Mouse (Mus musculus) lung, postnatal 36 days (tissue): ENCODE results near the gene Phf10.
"Not testable (repeated sequence)": the region's sequence is repeated elsewhere in the genome, so short reads cannot be mapped to it uniquely, and the experiment has no call there.

ENCODE experiments used
- DNase-seq: peaks from one replicate; pipeline ENCODE4 v3.0.0; 2022; ENCODE audit warnings: mixed read lengths

The Phf10 gene

DNA sequence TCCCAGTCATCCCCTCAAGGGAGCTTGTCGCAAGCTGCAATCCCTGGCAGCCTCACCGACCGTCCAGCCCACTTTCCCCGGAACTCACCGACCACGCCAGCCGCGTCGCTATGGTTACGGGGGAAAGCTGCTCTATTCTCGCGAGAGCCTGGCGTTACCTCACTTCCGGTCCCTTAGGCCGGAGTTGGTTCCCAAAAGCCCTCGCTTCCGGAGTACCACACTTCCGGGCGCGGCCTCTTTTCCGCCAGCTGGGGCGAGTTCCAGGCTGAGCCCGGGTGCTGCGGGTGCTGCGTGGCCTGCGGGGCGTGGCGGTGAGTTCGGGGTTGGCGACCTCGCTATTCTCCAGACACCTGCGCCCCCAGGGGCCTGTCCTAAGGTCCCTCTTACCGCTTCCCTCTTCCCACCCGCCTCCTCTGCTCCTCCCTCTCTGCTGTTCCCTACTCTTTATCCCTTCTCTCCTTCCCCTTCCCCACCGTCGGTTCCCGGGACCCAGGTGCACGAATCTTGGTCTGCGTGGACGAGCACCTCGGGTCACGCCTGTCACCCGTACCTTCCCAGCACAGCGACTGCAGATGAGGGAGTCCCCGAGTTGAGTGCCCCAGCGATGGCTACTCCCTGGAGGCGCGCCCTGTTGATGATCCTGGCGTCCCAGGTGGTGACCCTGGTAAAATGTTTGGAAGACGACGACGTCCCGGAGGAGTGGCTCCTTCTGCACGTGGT lies 17.9 kb downstream of the Phf10 start, which contains the start of the genes Wdr27 and 1600012H06Rik:
Gene Wdr27, minus strand, starts transcription at position 150 of the 720 bp plus-strand sequence.
Gene 1600012H06Rik, plus strand, starts transcription at position 176 of the 720 bp plus-strand sequence.
- DNase-seq, result peak; percentile 99

DNA sequence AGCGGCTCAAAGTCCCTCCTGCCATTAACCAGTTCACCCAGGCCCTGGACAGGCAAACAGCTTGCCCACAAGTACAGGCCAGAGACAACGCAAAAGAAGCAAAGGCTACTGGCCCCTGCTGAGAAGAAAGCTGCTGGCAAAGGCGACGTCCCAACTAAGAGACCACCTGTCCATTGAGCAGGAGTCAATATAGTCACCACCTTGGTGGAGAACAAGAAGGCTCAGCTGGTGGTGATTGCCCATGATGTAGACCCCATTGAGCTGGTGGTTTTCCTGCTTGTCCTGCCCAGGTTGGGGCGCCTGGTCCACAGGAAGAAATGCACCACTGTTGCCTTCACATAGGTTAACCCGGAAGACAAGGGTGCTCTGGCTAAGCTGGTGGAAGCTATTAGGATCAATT lies 18.9 kb downstream of the Phf10 start:
- not testable (repeated sequence) for DNase-seq

DNA sequence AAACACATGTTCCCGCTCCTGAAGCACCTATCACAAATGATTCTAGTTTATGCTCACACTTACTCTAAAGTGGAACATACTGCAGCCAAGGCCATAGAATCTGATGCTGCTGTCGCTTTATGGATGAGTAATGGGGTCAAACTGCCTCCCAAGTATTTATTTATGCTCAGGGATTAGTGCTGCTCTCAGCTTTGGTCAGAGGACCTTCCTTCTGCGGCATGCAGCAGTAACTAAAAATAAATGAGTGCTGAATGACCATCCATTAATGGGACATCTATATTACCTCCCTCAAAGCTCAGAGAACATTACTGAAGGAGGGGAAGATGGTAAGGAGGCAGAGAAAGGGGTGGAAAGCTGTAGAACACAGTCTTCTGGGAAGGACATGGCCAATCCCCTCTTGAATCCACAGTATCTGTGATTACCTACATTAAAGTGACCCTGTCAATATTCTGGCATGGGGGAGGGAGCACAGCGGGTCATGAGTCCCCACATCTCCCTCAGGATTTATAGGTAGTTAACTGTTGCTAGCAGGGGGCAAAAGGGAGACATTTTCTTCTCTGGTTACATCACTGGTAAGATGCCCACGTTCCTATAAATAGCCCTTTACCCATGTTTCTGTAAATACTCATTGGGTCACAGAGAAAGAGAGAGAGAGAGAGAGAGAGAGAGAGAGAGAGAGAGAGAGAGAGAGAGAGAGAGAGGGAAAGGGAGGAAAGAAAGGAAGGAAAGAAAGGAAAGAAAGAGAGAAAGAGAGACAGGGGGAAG lies 25.1 kb downstream of the Phf10 start:
- DNase-seq, result no peak

DNA sequence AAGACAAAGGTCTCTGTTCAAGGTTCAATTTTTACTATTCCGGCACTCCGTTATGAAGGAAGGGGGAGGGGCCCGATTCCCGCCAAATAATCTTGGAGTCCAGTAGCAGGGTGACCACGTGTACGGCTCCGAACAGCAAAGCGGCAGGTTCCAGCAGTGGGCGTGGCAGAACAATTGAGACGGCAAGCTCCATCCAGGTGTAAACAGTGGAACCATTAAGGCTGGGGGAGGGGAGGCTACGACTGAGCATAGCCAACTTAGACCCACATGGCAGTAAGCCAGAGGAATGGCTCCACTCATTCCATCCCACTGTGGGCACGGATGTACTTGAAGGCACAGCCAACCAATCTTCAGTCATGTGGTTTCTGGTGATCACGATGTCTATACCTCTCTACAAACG lies 25.8 kb downstream of the Phf10 start:
- not testable (repeated sequence) for DNase-seq

DNA sequence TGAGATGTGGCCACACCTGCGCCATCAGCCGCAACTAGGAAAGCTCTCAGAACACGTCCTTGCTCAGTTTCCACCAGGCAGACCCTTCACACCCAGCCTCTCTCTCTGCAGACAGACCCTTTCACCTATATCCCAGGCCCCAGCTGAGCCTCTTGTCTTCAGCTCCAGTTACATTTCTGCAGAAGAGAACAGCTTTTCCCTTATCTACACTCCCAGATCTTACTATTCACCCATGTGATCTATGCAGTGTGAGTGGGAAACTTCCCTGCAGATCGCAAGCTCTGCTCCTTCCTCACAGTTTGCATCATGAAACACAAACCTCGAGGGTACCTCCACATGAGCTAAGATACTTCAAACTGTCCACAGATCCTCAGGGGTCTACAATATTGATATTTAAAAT lies 29.6 kb downstream of the Phf10 start:
- no peak for DNase-seq

DNA sequence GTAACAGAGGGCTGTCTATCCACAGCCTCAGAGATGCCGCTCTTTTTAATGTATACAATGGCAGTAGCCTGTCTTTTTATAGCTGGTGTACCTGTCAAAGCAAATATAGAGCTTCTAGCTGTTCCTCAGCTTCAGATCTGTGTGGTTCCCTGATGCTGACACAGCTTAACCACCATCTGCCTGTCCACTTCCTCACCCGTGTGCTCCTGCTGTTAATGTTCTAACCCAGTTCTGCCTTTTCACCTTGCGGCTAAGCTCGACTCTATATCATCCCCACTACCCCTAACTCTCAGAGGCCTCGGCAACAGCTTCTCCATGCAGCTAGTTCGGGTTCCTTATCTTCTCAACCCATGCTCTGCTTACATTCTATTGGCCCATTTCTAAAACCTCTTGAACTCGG lies 30.4 kb downstream of the Phf10 start:
- DNase-seq, result no peak

DNA sequence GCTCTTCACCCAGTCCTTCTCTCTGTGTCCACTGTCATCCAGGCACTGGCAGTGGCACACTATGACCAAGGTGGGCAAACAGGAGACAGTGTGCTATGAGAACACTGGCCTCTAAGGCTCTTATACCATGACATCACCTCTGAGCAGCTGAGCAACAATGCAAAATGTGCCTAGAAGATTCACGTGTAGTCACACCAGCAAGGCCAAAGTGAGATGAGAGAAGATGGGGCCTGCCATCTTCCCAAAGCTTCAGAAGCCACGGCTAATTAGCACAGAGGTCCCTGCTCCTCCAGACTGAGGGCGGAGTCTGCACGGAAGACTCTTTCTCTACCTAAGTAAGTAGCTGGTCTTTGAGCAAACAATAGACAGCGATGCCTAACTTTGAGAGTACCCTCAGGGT lies 32.4 kb downstream of the Phf10 start:
- DNase-seq, result no peak

DNA sequence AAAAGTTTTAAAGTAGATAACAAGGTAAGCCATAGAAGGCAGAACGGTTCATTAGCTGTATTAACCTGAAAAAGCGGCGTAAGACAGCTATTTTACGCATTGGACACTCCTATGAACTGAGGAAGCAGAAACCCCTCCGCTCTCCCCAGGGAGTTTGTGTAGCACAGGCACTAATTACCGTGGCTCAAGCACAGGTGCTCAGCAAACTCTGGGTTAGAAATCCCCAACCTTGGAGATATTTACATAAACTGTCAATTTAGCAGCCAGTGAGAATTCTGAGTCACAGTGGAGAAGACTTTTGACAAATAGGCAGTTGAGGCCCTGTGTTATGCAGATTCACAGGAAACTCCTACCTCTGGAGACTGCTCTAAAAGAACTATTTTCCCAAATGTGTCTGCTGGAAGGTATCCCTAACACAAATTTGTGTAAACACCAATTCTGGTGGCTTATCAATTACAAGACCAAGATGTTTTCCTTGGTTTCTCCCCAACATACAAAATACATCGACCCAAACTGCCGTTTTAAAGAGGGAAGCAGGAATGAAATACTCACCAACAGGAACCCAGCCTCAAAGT lies 33.3 kb downstream of the Phf10 start:
- DNase-seq, result no peak

DNA sequence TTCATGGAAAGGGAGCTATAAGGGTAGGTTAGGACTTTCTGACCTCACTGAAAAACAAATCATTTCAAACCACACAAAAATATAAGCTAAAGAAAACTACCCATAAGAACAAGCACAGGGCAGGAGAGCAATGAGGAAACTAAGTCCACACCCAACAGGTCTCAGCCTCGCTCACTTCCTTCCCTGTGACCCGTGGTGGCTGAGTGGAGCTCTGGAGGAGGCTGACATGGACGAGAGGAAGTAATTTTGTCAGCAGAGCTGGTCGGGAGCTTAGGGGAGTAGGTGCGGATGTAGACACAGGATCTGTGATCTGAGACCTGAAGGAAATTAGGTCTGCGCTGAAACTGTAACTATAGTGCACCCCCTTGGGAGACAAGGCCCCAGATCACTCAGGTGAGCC lies 39.5 kb downstream of the Phf10 start:
- DNase-seq, result no peak

DNA sequence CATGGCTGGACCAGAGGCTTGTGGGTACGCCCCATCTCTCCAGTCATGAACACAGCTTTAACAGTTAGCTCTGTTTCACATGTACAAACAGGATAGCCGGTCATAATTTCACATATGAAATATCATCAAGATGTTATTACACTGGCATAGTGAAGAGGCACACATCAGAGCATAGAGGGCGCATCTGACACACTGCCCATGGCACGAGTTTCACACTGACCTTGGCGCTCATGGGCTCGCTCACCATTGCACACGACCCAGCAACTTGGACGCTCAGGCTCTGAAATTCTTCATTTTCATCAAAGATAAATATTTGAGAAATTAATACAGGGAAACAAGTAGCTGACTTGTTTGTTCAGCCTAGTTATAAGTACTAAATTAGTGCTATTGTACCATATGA lies 43.2 kb downstream of the Phf10 start:
- no peak for DNase-seq

DNA sequence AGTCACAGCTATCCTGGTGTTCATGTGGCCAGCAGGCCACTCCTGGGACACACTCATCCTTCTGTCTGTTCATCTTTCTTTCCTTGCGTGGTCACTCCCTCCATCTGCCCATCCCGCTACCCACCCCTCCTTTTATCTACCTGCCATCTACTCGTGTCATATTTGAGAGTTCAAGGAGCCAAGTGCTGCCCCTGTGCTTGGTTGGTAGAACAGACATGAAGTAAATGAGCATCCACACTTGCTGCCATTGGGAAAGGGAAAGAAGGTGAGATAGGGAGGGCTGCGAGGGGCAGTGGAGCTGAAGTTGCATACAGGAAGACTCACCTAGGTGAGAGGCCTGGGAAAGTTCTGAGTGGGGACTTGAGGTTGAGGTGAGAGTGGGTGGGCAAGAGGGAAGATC lies 46.7 kb downstream of the Phf10 start:
- DNase-seq, result no peak

DNA sequence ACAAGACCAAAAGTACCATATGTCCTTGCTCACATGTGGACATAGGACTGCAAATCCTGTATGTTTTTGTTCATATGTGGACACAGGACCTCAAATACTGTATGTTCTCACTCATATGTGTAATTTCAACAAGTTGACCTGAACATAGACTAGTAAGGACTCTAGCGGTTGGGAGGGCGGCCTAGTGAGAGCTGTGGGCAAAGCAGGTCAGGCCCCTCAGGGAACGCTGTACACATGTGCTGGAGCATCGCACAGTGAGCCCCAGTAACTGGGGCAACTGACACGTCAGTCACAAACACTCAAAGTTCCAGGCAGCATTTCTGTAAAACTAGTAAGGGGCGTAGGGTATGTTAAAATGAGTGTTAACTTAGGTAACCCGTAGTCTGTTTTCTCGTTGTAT lies 48.1 kb downstream of the Phf10 start:
- no peak for DNase-seq

DNA sequence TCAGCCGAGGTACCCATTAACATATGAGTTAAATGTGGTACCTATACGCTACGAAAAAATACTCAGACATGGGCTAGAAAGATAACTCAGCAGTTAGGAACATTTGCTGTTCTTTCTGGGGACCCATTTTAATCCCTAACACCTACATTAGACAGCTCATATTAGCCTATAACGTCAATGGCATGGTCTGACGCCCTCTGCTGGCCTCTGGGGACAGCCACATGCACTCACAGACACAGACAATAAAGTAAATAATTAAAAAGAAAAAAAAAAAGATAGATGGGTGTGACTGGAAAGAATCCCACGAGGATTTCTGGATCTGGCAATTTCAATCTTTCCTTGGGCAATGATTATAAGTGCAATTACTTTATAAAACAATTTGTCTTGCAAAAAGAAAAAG lies 48.7 kb downstream of the Phf10 start:
- no peak for DNase-seq

DNA sequence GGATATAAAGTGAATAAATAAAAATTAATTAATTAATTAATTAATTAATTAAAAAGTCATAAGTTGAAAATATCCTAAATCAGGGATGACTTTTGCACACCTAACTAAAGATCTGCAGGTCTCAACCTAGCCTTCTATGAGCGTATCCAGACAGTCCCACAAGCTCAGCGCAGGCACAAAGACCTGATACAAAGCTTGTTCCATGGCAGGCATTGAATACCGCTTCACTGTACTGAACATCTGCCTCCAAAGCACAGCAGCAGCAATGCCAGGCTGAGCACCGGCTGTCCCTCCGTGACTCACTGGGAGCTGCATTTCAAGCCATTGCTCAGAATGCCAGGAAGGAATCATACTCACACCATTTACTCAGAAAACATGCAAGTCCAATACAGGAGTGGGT lies 50.3 kb downstream of the Phf10 start:
- no peak for DNase-seq

DNA sequence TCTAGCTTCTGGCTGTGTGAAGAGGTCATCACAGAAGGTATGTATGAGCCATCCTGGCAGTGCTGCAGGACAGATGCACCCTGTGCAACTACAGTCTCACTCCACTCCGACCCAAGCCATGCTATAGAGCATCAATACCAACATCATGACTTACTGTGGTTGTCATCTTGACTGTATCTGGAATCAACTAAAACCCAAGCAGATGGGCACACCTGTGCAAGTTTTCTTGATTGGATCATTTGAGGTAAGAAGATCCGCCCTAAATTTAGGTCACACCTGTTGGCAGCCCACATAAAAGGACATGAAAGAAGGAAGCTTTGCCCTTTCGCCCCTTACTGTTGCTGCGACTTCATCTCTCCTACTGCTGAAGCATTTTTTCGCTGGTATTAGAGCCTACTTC lies 51.7 kb downstream of the Phf10 start:
- DNase-seq, result no peak

DNA sequence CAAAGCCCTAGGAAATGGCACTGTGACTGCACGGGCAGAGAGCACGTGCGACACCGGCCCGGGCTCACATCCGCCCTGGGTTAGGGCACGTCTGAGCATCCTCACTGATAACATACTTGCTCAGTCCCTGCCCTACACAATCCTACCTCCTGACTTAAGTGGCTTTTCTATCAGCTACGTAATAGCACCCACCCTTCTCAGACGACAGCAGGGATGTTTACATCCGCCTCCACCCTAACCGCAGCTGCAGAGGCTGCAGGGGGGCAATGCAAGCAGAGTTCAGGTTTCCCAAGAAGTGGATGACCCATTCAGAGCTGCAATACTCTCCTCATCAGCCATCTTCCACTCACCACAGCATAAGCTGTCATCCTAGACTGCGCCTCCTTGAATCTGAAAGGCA lies 53.9 kb downstream of the Phf10 start:
- no peak for DNase-seq

DNA sequence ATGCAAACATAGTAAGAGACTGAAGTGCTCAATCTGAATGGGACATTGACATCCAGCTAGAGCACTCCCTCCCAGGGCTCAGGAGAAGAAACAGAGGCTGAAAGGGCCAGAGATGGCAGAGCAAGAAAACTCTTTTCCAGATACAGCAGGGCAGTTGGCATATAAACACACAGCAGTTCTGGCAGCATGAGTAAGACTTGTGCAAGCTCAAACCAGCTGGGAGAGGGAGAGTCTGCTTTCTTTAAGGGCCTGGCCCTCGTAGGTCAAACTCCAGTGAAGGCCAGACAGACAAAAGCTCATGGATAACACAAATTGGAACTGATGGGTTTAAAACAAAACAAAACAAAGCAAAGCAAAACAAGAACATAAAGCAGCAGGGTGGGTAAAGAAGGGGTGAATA lies 54.5 kb downstream of the Phf10 start:
- no peak for DNase-seq

DNA sequence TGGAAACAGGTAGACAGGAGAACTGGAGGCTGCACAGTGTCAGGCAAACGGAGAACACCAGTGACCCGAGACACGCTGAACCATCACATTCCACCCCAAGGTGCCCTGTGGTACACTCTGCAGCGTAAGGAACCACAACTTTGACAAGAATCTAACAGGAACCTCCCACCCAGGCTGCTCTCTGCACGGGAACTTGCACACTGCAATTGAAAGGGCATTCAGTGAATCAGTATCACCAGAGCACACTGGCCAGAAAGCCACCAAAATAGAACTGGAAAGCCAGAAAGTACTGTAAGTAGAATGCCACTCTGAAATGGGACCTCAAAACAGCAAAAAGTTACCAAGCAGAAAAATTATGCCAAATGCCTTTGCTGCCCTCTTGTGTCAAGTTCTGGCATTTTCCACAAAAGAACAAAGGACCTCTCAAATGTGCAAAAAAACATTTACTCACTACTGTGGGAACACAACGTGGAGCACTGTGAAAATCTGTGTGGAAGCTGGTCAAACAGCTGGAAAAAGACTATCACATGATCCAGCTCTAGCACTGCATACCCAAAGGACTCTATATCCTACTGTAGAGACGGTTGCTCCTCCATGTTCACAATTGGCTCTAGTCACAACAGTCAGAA lies 56.3 kb downstream of the Phf10 start:
- DNase-seq, result peak; percentile 81

DNA sequence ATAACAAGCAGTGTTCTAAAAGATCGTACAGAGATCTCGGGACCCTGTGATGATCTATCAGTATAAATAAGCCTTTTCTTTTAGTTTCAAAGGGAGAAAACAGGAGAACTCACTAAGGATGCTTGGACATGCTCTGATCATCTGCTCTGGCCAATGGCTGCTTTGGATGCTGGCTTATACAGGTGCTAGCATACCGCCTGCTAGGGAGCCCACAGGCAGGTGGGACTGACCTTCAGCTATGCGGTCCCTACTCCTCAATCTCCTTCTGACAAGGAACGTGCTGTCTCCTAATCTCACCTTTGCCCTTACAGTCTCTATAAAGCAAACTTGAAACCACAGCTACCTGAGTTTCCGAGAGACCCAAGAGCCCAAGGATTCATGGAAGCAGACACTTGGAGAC lies 56.9 kb downstream of the Phf10 start:
- no peak for DNase-seq

DNA sequence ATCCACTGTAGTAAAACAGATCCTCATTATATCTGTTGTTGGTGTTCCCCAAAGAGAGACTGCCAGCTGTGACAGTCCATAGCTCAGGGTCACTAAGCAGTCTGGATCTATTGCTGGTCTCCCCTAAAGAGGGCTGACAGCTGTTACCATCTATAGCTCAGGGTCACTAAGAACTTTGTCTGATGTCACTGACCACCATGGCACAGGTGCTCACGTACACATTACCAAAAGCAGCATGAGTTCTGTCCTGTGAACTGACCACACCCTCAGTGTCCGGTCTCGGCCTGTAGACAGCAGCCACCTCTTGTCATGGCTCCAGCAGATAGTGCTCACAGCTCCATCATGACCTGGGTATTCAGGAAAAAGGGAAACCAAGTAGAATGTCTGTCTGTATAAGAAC lies 57.9 kb downstream of the Phf10 start:
- no peak for DNase-seq

DNA sequence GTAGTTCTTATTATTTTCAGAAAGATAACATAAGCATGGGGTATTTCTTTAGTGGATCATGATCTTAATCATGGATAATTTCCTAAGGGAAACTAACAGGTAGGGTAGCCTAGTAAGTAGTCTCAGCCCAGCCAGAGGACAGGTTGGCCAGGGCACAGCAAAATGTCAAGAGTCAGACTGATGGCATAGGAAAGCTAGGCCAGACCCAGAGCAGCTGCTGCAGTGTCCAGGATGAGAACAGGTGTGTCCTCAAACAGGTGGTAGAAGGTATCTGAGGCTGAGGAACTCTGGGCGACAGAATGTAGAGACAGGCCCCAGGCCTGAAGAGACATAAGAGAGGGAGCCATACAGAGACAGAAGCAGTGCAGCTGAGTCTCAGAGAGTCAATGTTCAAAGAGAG lies 62.1 kb downstream of the Phf10 start:
- DNase-seq, result no peak

DNA sequence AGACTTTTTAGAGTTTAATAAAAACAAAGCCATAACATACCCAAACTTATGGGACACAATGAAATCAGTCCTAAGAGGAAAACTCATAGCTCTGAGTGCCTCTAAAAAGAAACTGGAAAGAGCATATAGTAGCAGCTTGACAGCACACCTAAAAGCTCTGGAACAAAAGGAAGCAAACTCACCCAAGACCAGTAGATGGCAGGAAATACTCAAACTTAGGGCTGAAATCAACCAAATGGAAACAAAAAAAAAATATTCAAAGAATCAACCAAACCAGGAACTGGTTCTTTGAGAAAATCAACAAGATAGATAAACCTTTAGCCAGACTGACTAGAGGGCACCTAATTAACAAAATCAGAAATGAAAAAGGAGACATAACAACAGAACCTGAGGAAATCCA lies 66.0 kb downstream of the Phf10 start:
- not testable (repeated sequence) for DNase-seq
